Mouse (Mus musculus) forebrain, embryonic 11.5 days (tissue): ENCODE measurements at regions not wholly inside any gene's neighbourhood (a gene's known extent, or its start where the extent isn't known, plus 50 kb on each side); places are given as distances from the start of the nearest gene placed in this dataset.
A peak's percentile ranks its signal among the peaks of the same experiment; 100 is the strongest.

Experiments
- ATAC-seq: fragments of 200-750 bp; cut with Nextera tagmentation; replicated peaks from 2 replicates; pipeline ENCODE4 v1.8.0; 2017; ENCODE audit warnings: moderate TSS enrichment; ENCODE audit not compliant: low FRiP score
- DNase-seq: peaks from one replicate; pipeline ENCODE4 v3.0.0-alpha.2; 2017; ENCODE audit warnings: low spot score
- H3K27ac ChIP-seq: fragments of 300-500 bp; sonication (generic); 2 replicates; pipeline ENCODE4 v1.5.1; 2014; ENCODE audit warnings: low read depth, low read length
- H3K27me3 ChIP-seq: fragments of 300-500 bp; sonication (generic); 2 replicates; pipeline ENCODE4 v1.6.1; 2014; ENCODE audit warnings: mild to moderate bottlenecking, low read length, mixed read lengths; ENCODE audit not compliant: control insufficient read depth, insufficient read depth
- H3K36me3 ChIP-seq: fragments of 300-500 bp; sonication (generic); 2 replicates; pipeline ENCODE4 v1.6.1; 2014; ENCODE audit warnings: mild to moderate bottlenecking, low read length, moderate library complexity, mixed read lengths; ENCODE audit not compliant: control insufficient read depth, insufficient read depth
- H3K4me1 ChIP-seq: fragments of 300-500 bp; sonication (generic); replicated peaks from 2 replicates; pipeline ENCODE4 v1.6.1; 2014; ENCODE audit warnings: low read length, mixed read lengths; ENCODE audit not compliant: control insufficient read depth, insufficient read depth
- H3K4me2 ChIP-seq: fragments of 300-500 bp; sonication (generic); 2 replicates; pipeline ENCODE4 v1.6.1; 2014; ENCODE audit warnings: low read depth, mild to moderate bottlenecking, low read length, moderate library complexity, mixed read lengths; ENCODE audit not compliant: severe bottlenecking
- H3K4me3 ChIP-seq: fragments of 300-500 bp; sonication (generic); 2 replicates; pipeline ENCODE4 v1.5.1; 2014; ENCODE audit warnings: low read depth, low read length
- H3K9ac ChIP-seq: fragments of 300-500 bp; sonication (generic); 2 replicates; pipeline ENCODE4 v1.6.1; 2014; ENCODE audit warnings: low read length
- H3K9me3 ChIP-seq: fragments of 300-500 bp; sonication (generic); 2 replicates; pipeline ENCODE4 v1.6.1; 2016; ENCODE audit warnings: low read length, mixed read lengths; ENCODE audit not compliant: control insufficient read depth
- WGBS: fragments of 180-500 bp; shearing (Covaris S2); extraction: QIAGEN DNeasy Blood & Tissue Kit; methylation state at CpG from one replicate; pipeline ENCODE4 v1.1.7; 2014; 5-methylcytosine and 5-hydroxymethylcytosine counted together

GRCm38 (mm10) chr9:47367266-47367957 is 162.6 kb upstream of the Cadm1 start:
- H3K4me3 ChIP-seq = no peak overlapping the region; the same call in 1 of the 2 replicates
- H3K4me2 ChIP-seq = peak overlapping the region; percentile 68
- H3K27ac ChIP-seq = no peak overlapping the region
- DNase-seq = peak; percentile 71
- peak; percentile 85 for ATAC-seq
- H3K4me1 ChIP-seq = peaks cover 18% of the 10 kb centered on the region
- H3K27me3 ChIP-seq = peaks cover 11% of the 10 kb centered on the region
- H3K9me3 ChIP-seq = no peaks in the 10 kb centered on the region
- no peak overlapping the region for H3K9ac ChIP-seq
- H3K36me3 ChIP-seq = no peaks in the 10 kb centered on the region
- WGBS = 5% methylated on average over 17 of the region's 17 CpGs

- Histone ChIP-seq H3K27ac (no peak overlapping the region), H3K27me3 (peaks cover 11% of the 10 kb centered on the region), H3K9me3 (no peaks in the 10 kb centered on the region), H3K4me2 (peak overlapping the region; percentile 68), H3K9ac (peak overlapping the region; percentile 44), H3K36me3 (no peaks in the 10 kb centered on the region), H3K4me1 (peaks cover 10% of the 10 kb centered on the region), H3K4me3 (peak overlapping the region; percentile 25)
- WGBS = 5% methylated on average over 31 of the region's 31 CpGs
- DNase-seq (peak; percentile 74), ATAC-seq (peak; percentile 72)
Observed at GRCm38 (mm10) chr9:47368015-47368901, 161.7 kb upstream of the Cadm1 start.

DNA sequence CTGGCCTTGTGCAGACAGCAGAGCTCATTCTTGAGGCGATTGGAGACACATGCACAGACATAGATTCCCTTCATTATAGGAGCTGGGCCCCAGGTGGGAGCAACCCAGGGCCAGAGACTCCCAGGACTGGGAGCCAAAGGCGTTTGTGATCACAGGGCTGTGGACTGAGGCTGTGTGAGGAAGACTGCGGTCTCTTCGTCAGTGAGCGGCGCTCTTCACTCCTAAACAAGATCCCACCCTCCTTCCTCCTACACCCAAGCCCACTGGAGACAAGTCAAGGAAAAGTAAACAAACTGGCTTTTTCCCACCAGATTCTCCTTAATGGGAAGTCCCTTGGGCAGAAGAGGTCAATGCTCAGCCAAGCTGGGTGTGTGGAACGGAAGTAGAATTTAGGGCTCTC is 157.7 kb upstream of the Cadm1 start:
- DNase-seq = no peak

GRCm38 (mm10) chr9:47374086-47374485 is 155.9 kb upstream of the Cadm1 start:
- no peak for ATAC-seq
- DNase-seq = no peak
- Histone ChIP-seq H3K27me3 (no peaks in the 10 kb centered on the region; the same call in 1 of the 2 replicates), H3K9me3 (no peaks in the 10 kb centered on the region; the same call in 1 of the 2 replicates), H3K4me3 (no peak overlapping the region), H3K27ac (no peak overlapping the region), H3K9ac (no peak overlapping the region), H3K4me1 (no peaks in the 10 kb centered on the region; the same call in 1 of the 2 replicates), H3K36me3 (no peaks in the 10 kb centered on the region), H3K4me2 (no peak overlapping the region)
- 95% methylated on average over 7 of the region's 7 CpGs for WGBS

More for the DNA sequence above, 157.7 kb upstream of the Cadm1 start:
- Histone ChIP-seq H3K4me2 (no peak overlapping the region), H3K9me3 (no peaks in the 10 kb centered on the region; the same call in 1 of the 2 replicates), H3K4me1 (peaks cover 7% of the 10 kb centered on the region), H3K27me3 (peaks cover 3% of the 10 kb centered on the region), H3K36me3 (no peaks in the 10 kb centered on the region), H3K4me3 (no peak overlapping the region), H3K27ac (no peak overlapping the region), H3K9ac (no peak overlapping the region)
- ATAC-seq = no peak
- 88% methylated on average over 7 of the region's 7 CpGs for WGBS

GRCm38 (mm10) chr9:47376645-47377044 is 153.3 kb upstream of the Cadm1 start:
- Histone ChIP-seq H3K27ac (no peak overlapping the region), H3K9ac (no peak overlapping the region), H3K4me2 (no peak overlapping the region), H3K4me3 (no peak overlapping the region), H3K9me3 (no peaks in the 10 kb centered on the region; the same call in 1 of the 2 replicates), H3K36me3 (no peaks in the 10 kb centered on the region), H3K4me1 (no peaks in the 10 kb centered on the region), H3K27me3 (no peaks in the 10 kb centered on the region)
- 90% methylated on average over 1 of the region's 1 CpGs for WGBS
- DNase-seq = no peak
- ATAC-seq = no peak

DNA sequence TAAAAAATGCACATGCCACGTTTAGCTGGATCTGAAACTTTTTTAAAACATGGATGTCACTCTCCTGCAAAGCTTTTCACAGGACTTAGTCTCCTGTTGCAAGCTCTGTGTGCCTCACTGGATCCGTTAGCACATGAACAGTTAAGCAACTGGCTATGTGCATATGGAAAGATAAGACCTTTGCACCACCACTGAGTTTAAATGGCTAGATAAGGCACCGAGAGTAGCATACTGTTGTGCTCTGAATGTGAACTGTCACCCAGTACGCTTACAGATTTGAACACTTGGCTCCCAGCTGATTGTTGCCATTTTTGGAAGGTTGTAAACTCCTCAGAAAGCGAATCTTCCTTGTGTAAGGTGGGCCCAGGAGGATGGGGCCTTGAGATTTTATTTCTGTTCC is 151.4 kb upstream of the Cadm1 start:
- Histone ChIP-seq H3K4me3 (no peak overlapping the region), H3K4me2 (no peak overlapping the region), H3K36me3 (no peaks in the 10 kb centered on the region), H3K4me1 (no peaks in the 10 kb centered on the region), H3K27ac (no peak overlapping the region), H3K27me3 (no peaks in the 10 kb centered on the region), H3K9ac (no peak overlapping the region), H3K9me3 (no peaks in the 10 kb centered on the region; the same call in 1 of the 2 replicates)
- ATAC-seq = no peak
- 84% methylated on average over 5 of the region's 5 CpGs for WGBS
- DNase-seq = no peak

GRCm38 (mm10) chr9:47380361-47380760 is 149.6 kb upstream of the Cadm1 start:
- Histone ChIP-seq H3K36me3 (no peaks in the 10 kb centered on the region), H3K9me3 (no peaks in the 10 kb centered on the region), H3K27ac (no peak overlapping the region), H3K9ac (no peak overlapping the region), H3K4me1 (peaks cover 4% of the 10 kb centered on the region; the same call in 1 of the 2 replicates), H3K4me2 (no peak overlapping the region), H3K27me3 (no peaks in the 10 kb centered on the region), H3K4me3 (no peak overlapping the region)
- DNase-seq (no peak), ATAC-seq (no peak)
- 86% methylated on average over 7 of the region's 7 CpGs for WGBS

- no peak overlapping the region for H3K27ac ChIP-seq
- H3K36me3 ChIP-seq = no peaks in the 10 kb centered on the region
- H3K9ac ChIP-seq = no peak overlapping the region
- no peak overlapping the region for H3K4me3 ChIP-seq
- ATAC-seq = peak; percentile 46; the same call in 1 of the 2 replicates
- DNase-seq = no peak
- peaks cover 7% of the 10 kb centered on the region for H3K4me1 ChIP-seq
- peaks cover 2% of the 10 kb centered on the region; the same call in 1 of the 2 replicates for H3K27me3 ChIP-seq
- H3K9me3 ChIP-seq = no peaks in the 10 kb centered on the region
- H3K4me2 ChIP-seq = no peak overlapping the region
- 33% methylated on average over 4 of the region's 4 CpGs for WGBS
Observed at GRCm38 (mm10) chr9:47384185-47384854, 145.7 kb upstream of the Cadm1 start.
